Mouse (Mus musculus) heart, embryonic 16.5 days (tissue): ENCODE results near the gene Insm1. TPM values are rescaled to one million over a fixed set of nuclear protein-coding genes. Genes with fewer than 3 reads are reported as not detected.
A peak's percentile ranks its signal among the peaks of the same experiment; 100 is the strongest.

Experiments used
- ATAC-seq: fragments of 200-750 bp; cut with Nextera tagmentation; replicated peaks from 2 replicates; pipeline ENCODE4 v1.8.0; 2017; ENCODE audit warnings: moderate number of reproducible peaks; ENCODE audit not compliant: insufficient read depth, low FRiP score; ENCODE audit errors: extremely low read depth
- H3K27ac ChIP-seq: fragments of 300-500 bp; sonication (generic); 2 replicates; pipeline ENCODE4 v1.5.1; 2014; ENCODE audit warnings: mild to moderate bottlenecking, low read length, control low read depth, moderate library complexity
- H3K27me3 ChIP-seq: fragments of 300-500 bp; sonication (generic); 2 replicates; pipeline ENCODE4 v1.6.1; 2014; ENCODE audit warnings: low read length, mixed read lengths; ENCODE audit not compliant: control insufficient read depth, insufficient read depth
- H3K36me3 ChIP-seq: fragments of 300-500 bp; sonication (generic); 2 replicates; pipeline ENCODE4 v1.6.1; 2014; ENCODE audit not compliant: control insufficient read depth, insufficient read depth
- H3K4me1 ChIP-seq: fragments of 300-500 bp; sonication (generic); 2 replicates; pipeline ENCODE4 v1.6.1; 2014; ENCODE audit warnings: low read length, mixed read lengths; ENCODE audit not compliant: control insufficient read depth, insufficient read depth
- H3K4me2 ChIP-seq: fragments of 300-500 bp; sonication (generic); 2 replicates; pipeline ENCODE4 v1.6.1; 2014; ENCODE audit warnings: low read depth, mild to moderate bottlenecking, control low read depth, low read length
- H3K4me3 ChIP-seq: fragments of 300-500 bp; sonication (generic); 2 replicates; pipeline ENCODE4 v1.5.1; 2014; ENCODE audit warnings: mild to moderate bottlenecking, control low read depth, low read length
- H3K9ac ChIP-seq: fragments of 300-500 bp; sonication (generic); 2 replicates; pipeline ENCODE4 v1.6.1; 2014; ENCODE audit warnings: low read length, control low read depth
- H3K9me3 ChIP-seq: fragments of 300-500 bp; sonication (generic); replicated peaks from 2 replicates; pipeline ENCODE4 v1.6.1; 2016; ENCODE audit warnings: low read length; ENCODE audit not compliant: control insufficient read depth
- WGBS: fragments of 180-500 bp; shearing (Covaris S2); extraction: QIAGEN DNeasy Blood & Tissue Kit; methylation state at CpG from one replicate; pipeline ENCODE4 v1.1.7; 2014; 5-methylcytosine and 5-hydroxymethylcytosine counted together
- polyA plus RNA-seq: library from polyadenylated mRNA; unstranded; fragments of >200 nt; fragmentation: Nextera tagmentation; extraction: Ambion mirVana; gene quantifications from 2 replicates; pipeline ENCODE4 v1.2.1, GENCODE M21; 2015

The Insm1 gene
- polyA plus RNA-seq, 1 experiment from 2014 or later, result 0.24 TPM

GRCm38 (mm10) chr2:146256321-146256875, 34.7 kb downstream of the Insm1 start:
- Histone ChIP-seq H3K27ac (no peak overlapping the region), H3K4me2 (no peak overlapping the region), H3K36me3 (no peaks in the 10 kb centered on the region), H3K4me3 (no peak overlapping the region), H3K9me3 (no peaks in the 10 kb centered on the region), H3K4me1 (peaks cover 12% of the 10 kb centered on the region), H3K9ac (no peak overlapping the region), H3K27me3 (no peaks in the 10 kb centered on the region)
- ATAC-seq, result no peak
- 59% methylated on average over 3 of the region's 3 CpGs for WGBS

- no peak overlapping the region for H3K4me3 ChIP-seq
- peaks cover 12% of the 10 kb centered on the region for H3K4me1 ChIP-seq
- H3K27ac ChIP-seq, result no peak overlapping the region
- no peaks in the 10 kb centered on the region for H3K9me3 ChIP-seq
- H3K27me3 ChIP-seq, result no peaks in the 10 kb centered on the region
- H3K36me3 ChIP-seq, result no peaks in the 10 kb centered on the region
- H3K9ac ChIP-seq, result no peak overlapping the region
- no peak for ATAC-seq
- WGBS, result 30% methylated on average over 3 of the region's 3 CpGs
- no peak overlapping the region for H3K4me2 ChIP-seq
Observed at GRCm38 (mm10) chr2:146257037-146257436, 35.3 kb downstream of the Insm1 start.

GRCm38 (mm10) chr2:146257609-146258008, 35.9 kb downstream of the Insm1 start:
- no peak overlapping the region for H3K4me2 ChIP-seq
- no peak overlapping the region for H3K4me3 ChIP-seq
- no peak overlapping the region for H3K27ac ChIP-seq
- no peaks in the 10 kb centered on the region for H3K36me3 ChIP-seq
- 77% methylated on average over 3 of the region's 3 CpGs for WGBS
- ATAC-seq, result no peak
- H3K4me1 ChIP-seq, result peaks cover 12% of the 10 kb centered on the region
- no peak overlapping the region for H3K9ac ChIP-seq
- no peaks in the 10 kb centered on the region for H3K9me3 ChIP-seq
- no peaks in the 10 kb centered on the region for H3K27me3 ChIP-seq

- Histone ChIP-seq H3K9me3 (no peaks in the 10 kb centered on the region), H3K4me1 (peaks cover 12% of the 10 kb centered on the region), H3K27me3 (no peaks in the 10 kb centered on the region), H3K9ac (no peak overlapping the region), H3K4me2 (no peak overlapping the region), H3K36me3 (no peaks in the 10 kb centered on the region), H3K27ac (no peak overlapping the region), H3K4me3 (no peak overlapping the region)
- 0 out of 2 replicates have a peak, but pooled peaks have one; percentile 37 for ATAC-seq
- 36% methylated on average over 10 of the region's 10 CpGs for WGBS
Observed at GRCm38 (mm10) chr2:146258736-146259469, 37.2 kb downstream of the Insm1 start.

DNA sequence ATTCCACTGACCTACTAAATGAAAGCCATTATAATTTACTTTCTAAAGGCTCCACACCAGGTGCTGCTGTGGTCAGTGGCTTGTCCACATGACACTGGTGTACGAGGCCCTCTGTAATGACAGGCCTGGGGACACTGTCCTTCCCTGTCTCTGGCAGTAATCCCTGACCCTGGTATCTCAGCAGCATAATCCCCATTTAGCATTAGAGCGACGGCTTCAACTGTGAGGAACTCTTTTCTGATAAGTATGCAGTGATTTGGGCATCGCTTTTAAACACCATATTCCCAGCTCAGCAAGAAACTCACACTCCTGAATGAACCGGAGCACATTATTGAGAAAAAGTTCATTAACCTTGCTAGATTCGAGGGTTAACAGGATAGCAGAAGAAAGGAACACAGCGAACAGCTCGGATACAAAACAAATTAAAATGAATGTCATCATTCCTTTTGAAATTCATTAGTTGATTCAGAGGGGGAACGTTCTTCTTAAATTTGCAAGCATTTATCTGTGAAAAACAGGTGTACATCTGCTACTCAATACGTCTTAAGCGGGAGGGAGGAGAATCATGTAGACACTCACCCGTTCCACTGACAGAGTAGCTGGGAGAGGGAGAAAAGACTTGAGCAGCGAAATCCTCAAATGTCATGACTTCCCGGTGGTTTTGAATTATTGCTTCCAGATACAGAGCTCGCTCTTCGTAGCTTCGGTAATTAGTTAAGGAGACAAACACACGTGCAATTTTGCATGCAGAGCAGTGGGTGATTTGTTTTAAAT, 38.3 kb downstream of the Insm1 start:
- Histone ChIP-seq H3K4me3 (no peak overlapping the region), H3K9ac (no peak overlapping the region), H3K4me1 (peaks cover 12% of the 10 kb centered on the region), H3K27ac (no peak overlapping the region), H3K9me3 (no peaks in the 10 kb centered on the region), H3K36me3 (no peaks in the 10 kb centered on the region), H3K27me3 (no peaks in the 10 kb centered on the region), H3K4me2 (no peak overlapping the region)
- WGBS, result 67% methylated on average over 18 of the region's 18 CpGs
- ATAC-seq, result no peak

DNA sequence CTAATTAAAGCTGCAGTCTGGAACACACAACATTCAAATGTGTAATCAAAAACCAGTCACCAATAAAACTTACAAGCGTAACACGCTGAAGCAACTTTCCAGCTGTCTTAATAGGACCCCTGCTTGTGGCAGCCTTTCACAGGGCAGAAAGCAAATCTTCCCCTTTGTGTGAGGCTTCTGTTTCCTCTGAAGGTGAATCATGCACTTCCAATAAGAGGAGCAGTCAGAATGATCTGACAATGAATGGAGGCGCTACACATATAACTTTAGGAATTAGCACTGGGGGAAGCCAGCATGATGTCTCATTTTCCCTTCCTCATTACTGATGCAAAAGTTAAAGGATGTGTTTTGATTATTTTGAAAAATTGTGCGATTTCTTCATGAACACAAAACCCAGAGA, 39.4 kb downstream of the Insm1 start:
- Histone ChIP-seq H3K9ac (no peak overlapping the region), H3K4me1 (peaks cover 18% of the 10 kb centered on the region), H3K36me3 (no peaks in the 10 kb centered on the region), H3K27ac (no peak overlapping the region), H3K27me3 (no peaks in the 10 kb centered on the region), H3K4me3 (no peak overlapping the region), H3K4me2 (no peak overlapping the region), H3K9me3 (no peaks in the 10 kb centered on the region)
- 90% methylated on average over 4 of the region's 4 CpGs for WGBS
- no peak for ATAC-seq

DNA sequence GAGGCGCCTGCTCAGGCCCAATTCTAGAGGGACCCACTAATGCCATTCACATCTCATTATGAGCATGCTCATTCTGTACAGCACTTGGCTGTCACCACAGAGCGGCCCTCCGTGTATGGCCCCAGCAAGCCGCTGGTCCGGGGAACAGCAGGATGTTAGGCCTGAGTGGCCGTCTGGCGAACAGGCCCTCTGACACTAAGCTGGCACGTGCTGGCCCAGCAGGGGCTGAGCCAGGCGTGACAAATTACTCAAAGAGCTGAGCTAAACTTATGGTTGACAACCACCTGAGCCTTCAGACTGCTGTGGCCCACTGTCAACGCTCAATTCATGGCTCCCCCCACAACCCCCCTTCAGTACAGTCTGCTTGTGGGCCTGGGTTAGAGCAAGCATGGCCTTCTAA, 40.5 kb downstream of the Insm1 start:
- no peak for ATAC-seq
- H3K4me3 ChIP-seq, result no peak overlapping the region

DNA sequence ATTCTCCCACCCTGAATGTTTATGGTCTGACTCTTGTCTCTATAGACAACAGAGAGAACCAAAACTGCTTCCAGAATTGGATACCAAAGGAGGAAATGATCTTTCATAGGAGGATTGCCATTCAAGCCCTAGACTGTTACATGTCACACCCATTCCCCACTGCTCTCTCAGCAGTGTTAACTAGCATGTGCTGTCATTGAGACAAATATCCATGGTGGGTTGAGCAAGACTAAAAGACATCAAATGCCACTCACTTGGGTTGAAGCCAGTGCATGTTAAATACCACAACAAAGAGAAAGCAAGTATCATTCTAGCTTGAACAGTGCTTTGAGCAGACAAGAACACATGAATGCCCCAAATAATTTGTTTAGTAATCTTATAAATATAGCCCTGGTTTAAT, 41.2 kb downstream of the Insm1 start:
- Histone ChIP-seq H3K27ac (no peak overlapping the region), H3K27me3 (no peaks in the 10 kb centered on the region), H3K4me3 (no peak overlapping the region), H3K36me3 (no peaks in the 10 kb centered on the region), H3K4me2 (no peak overlapping the region), H3K9me3 (no peaks in the 10 kb centered on the region), H3K9ac (no peak overlapping the region), H3K4me1 (peaks cover 12% of the 10 kb centered on the region)
- ATAC-seq, result no peak

More for the DNA sequence above, 40.5 kb downstream of the Insm1 start:
- H3K27ac ChIP-seq, result no peak overlapping the region
- H3K4me1 ChIP-seq, result peaks cover 13% of the 10 kb centered on the region
- H3K4me2 ChIP-seq, result no peak overlapping the region
- H3K9ac ChIP-seq, result no peak overlapping the region
- H3K36me3 ChIP-seq, result no peaks in the 10 kb centered on the region
- 58% methylated on average over 10 of the region's 10 CpGs for WGBS
- H3K9me3 ChIP-seq, result no peaks in the 10 kb centered on the region
- no peaks in the 10 kb centered on the region for H3K27me3 ChIP-seq

- no peaks in the 10 kb centered on the region for H3K36me3 ChIP-seq
- H3K9ac ChIP-seq, result no peak overlapping the region
- H3K9me3 ChIP-seq, result no peaks in the 10 kb centered on the region
- H3K27ac ChIP-seq, result no peak overlapping the region
- WGBS, result 24% methylated on average over 4 of the region's 4 CpGs
- peaks cover 5% of the 10 kb centered on the region; the same call in 1 of the 2 replicates for H3K4me1 ChIP-seq
- ATAC-seq, result peak; percentile 65
- H3K27me3 ChIP-seq, result no peaks in the 10 kb centered on the region
- H3K4me3 ChIP-seq, result no peak overlapping the region
- H3K4me2 ChIP-seq, result no peak overlapping the region
Observed at GRCm38 (mm10) chr2:146265045-146265444, 43.3 kb downstream of the Insm1 start.
